Mouse (Mus musculus): ENCODE data around the gene Sec63.
A peak's percentile ranks its signal among the peaks of the same experiment; 100 is the strongest.

Sec63 gene

GRCm38 (mm10) chr10:42862102-42862740, 100.9 kb downstream of the Sec63 start:
- H3K9me3 ChIP-seq (ENCODE audit: low read length) = no peaks in the 10 kb centered on the region; the same call in 1 of the 2 replicates
- peaks cover 33% of the 10 kb centered on the region for H3K27me3 ChIP-seq (ENCODE audit: insufficient read depth, low read length)
- H3K4me1 ChIP-seq (replicated peaks; ENCODE audit: low read depth, low read length) = peaks cover 29% of the 10 kb centered on the region
- no peaks in the 10 kb centered on the region for H3K36me3 ChIP-seq (ENCODE audit: insufficient read depth, low read length)
- TF ChIP-seq NANOG (IDR thresholded peaks at IDR 0.05; ENCODE audit: borderline replicate concordance, low read length) (no peak), CTCF (conservative IDR thresholded peaks at IDR 0.05; ENCODE audit: low read length) (no peak), POU5F1 (IDR thresholded peaks at IDR 0.05; ENCODE audit: borderline replicate concordance, low read length) (no peak)
- H3K4me3 ChIP-seq (replicated peaks; ENCODE audit: low read length) = no peak overlapping the region

- TF ChIP-seq POU5F1 (IDR thresholded peaks at IDR 0.05; ENCODE audit: borderline replicate concordance, low read length) = no peak
- TF ChIP-seq NANOG (IDR thresholded peaks at IDR 0.05; ENCODE audit: borderline replicate concordance, low read length) = no peak
- TF ChIP-seq CTCF (conservative IDR thresholded peaks at IDR 0.05; ENCODE audit: low read length) = no peak
- H3K36me3 ChIP-seq (ENCODE audit: insufficient read depth, low read length) = no peaks in the 10 kb centered on the region
- H3K4me3 ChIP-seq (replicated peaks; ENCODE audit: low read length) = no peak overlapping the region
- H3K9me3 ChIP-seq (ENCODE audit: low read length) = no peaks in the 10 kb centered on the region
- H3K27me3 ChIP-seq (ENCODE audit: insufficient read depth, low read length) = peaks cover 33% of the 10 kb centered on the region
- peaks cover 32% of the 10 kb centered on the region for H3K4me1 ChIP-seq (replicated peaks; ENCODE audit: low read depth, low read length)
Measured at GRCm38 (mm10) chr10:42862806-42863205, 101.5 kb downstream of the Sec63 start.

GRCm38 (mm10) chr10:42863621-42864391, 102.5 kb downstream of the Sec63 start:
- Histone ChIP-seq H3K27me3 (ENCODE audit: insufficient read depth, low read length) (peaks cover 33% of the 10 kb centered on the region), H3K9me3 (ENCODE audit: low read length) (no peaks in the 10 kb centered on the region), H3K4me3 (replicated peaks; ENCODE audit: low read length) (peak overlapping the region; percentile 60), H3K4me1 (replicated peaks; ENCODE audit: low read depth, low read length) (peaks cover 32% of the 10 kb centered on the region), H3K36me3 (ENCODE audit: insufficient read depth, low read length) (no peaks in the 10 kb centered on the region)
- TF ChIP-seq POU5F1 (IDR thresholded peaks at IDR 0.05; ENCODE audit: borderline replicate concordance, low read length) = no peak

DNA sequence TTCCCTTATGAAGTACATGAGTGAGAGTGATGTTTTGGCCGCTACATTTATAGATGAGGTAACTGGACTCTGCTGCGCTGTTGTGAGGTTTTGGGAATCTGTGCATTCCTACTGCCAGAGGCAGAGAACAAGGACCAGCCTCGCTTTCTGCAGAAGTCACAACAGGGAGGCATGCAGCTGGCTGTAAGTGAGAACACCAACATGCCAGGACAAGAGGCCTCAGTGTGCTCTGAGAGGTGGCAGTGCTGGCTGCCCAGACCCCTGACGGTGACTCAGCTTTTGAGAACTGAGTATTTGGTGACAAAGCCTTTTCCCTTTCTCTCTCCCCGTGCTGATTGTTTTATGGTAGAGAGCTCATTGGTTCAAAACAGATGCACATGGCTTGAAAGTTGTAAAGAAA, 103.4 kb downstream of the Sec63 start:
- Histone ChIP-seq H3K4me3 (replicated peaks; ENCODE audit: low read length) (peak overlapping the region; percentile 60), H3K9me3 (ENCODE audit: low read length) (no peaks in the 10 kb centered on the region), H3K36me3 (ENCODE audit: insufficient read depth, low read length) (no peaks in the 10 kb centered on the region), H3K27me3 (ENCODE audit: insufficient read depth, low read length) (peaks cover 34% of the 10 kb centered on the region), H3K4me1 (replicated peaks; ENCODE audit: low read depth, low read length) (peaks cover 31% of the 10 kb centered on the region)
- TF ChIP-seq CTCF (conservative IDR thresholded peaks at IDR 0.05; ENCODE audit: low read length) (no peak), POU5F1 (IDR thresholded peaks at IDR 0.05; ENCODE audit: borderline replicate concordance, low read length) (no peak), NANOG (IDR thresholded peaks at IDR 0.05; ENCODE audit: borderline replicate concordance, low read length) (no peak)

DNA sequence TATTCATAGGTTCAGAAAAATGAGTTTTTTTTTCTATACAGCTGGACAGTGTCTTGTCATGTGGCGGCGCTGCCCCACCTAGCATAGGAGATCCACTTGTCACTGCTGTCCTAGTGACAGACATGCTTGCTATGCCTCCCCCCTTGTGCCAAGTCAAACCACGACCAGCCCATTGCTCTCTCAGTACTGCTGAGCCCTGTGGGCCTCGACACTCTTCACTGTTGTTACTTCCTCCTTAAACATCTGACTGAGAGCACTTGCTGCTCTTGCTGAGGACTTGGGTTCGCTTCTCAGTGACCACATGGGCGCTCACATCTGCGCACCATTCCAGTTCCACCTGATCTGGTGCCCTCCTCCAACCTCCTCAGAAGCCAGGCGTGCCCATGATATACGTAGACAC, 107.1 kb downstream of the Sec63 start:
- no peak overlapping the region for H3K4me3 ChIP-seq (replicated peaks; ENCODE audit: low read length)
- peaks cover 26% of the 10 kb centered on the region for H3K4me1 ChIP-seq (replicated peaks; ENCODE audit: low read depth, low read length)
- peaks cover 32% of the 10 kb centered on the region for H3K27me3 ChIP-seq (ENCODE audit: insufficient read depth, low read length)
- no peaks in the 10 kb centered on the region for H3K9me3 ChIP-seq (ENCODE audit: low read length)
- no peaks in the 10 kb centered on the region for H3K36me3 ChIP-seq (ENCODE audit: insufficient read depth, low read length)
- TF ChIP-seq CTCF (conservative IDR thresholded peaks at IDR 0.05; ENCODE audit: low read length) (no peak), POU5F1 (IDR thresholded peaks at IDR 0.05; ENCODE audit: borderline replicate concordance, low read length) (no peak), NANOG (IDR thresholded peaks at IDR 0.05; ENCODE audit: borderline replicate concordance, low read length) (no peak)

DNA sequence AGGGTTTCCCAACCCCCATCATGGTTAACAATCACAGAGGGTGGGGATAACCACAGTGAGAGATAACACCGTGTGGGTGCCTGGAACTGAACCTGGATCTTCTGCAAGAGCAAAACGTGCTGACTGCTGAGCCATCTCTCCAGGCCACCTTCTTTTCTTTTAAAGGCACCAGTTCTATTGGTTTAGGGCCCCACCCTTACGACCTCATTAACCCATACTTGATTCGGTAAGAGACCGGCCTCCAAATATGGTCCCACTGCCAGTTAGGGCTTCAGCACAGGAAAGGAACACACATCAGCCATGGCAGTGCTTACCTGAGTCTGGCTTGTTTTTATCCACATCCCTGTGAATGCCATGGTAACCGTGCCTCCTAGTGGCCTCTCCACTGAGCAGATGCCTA, 108.2 kb downstream of the Sec63 start:
- H3K9me3 ChIP-seq (ENCODE audit: low read length) = no peaks in the 10 kb centered on the region
- peaks cover 16% of the 10 kb centered on the region for H3K4me1 ChIP-seq (replicated peaks; ENCODE audit: low read depth, low read length)
- peaks cover 22% of the 10 kb centered on the region for H3K27me3 ChIP-seq (ENCODE audit: insufficient read depth, low read length)
- no peaks in the 10 kb centered on the region for H3K36me3 ChIP-seq (ENCODE audit: insufficient read depth, low read length)
- H3K4me3 ChIP-seq (replicated peaks; ENCODE audit: low read length) = no peak overlapping the region
- no peak for TF ChIP-seq NANOG (IDR thresholded peaks at IDR 0.05; ENCODE audit: borderline replicate concordance, low read length)
- no peak for TF ChIP-seq POU5F1 (IDR thresholded peaks at IDR 0.05; ENCODE audit: borderline replicate concordance, low read length)
- no peak for TF ChIP-seq CTCF (conservative IDR thresholded peaks at IDR 0.05; ENCODE audit: low read length)

DNA sequence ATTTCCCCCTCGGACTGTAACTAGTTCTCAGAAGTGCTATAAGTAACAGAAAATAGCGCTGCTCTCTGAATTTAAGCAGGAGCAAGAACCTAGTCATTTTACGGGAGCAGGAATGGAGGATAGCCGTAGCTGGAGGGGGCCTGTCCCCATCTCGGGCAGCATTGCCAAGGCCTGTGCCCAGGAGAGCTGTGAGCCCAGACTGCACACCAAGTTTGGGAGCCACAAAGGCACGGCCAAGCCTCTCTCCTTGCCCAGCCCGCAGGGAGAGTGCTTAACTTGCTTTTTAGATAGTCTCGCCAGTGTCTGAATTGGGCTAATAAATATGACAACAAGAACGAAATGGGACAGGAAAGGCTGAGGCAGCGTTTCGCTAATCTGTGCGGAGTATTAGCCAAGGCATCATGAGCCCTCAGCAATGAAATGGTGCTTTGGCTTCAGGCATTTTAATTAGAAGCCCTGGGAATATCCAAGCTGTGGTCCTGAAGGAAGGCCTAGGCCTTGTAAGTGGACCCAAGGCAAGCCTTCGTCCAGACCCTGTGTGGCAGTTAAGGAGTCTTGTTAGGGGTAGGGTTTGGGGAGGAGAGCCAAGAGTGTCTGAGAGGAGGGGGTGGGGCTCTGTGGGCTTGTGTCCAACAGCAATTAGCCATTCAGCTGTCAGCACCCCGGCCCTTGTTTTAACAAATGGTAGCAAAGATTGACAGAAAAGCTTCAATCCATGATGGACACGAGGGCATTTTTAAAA, 111.1 kb downstream of the Sec63 start:
- Histone ChIP-seq H3K4me3 (replicated peaks; ENCODE audit: low read length) (no peak overlapping the region), H3K27me3 (ENCODE audit: insufficient read depth, low read length) (peaks cover 17% of the 10 kb centered on the region), H3K4me1 (replicated peaks; ENCODE audit: low read depth, low read length) (peaks cover under 1% of the 10 kb centered on the region), H3K36me3 (ENCODE audit: insufficient read depth, low read length) (no peaks in the 10 kb centered on the region), H3K9me3 (ENCODE audit: low read length) (no peaks in the 10 kb centered on the region)
- TF ChIP-seq CTCF (conservative IDR thresholded peaks at IDR 0.05; ENCODE audit: low read length) = no peak
- no peak for TF ChIP-seq NANOG (IDR thresholded peaks at IDR 0.05; ENCODE audit: borderline replicate concordance, low read length)
- no peak for TF ChIP-seq POU5F1 (IDR thresholded peaks at IDR 0.05; ENCODE audit: borderline replicate concordance, low read length)

DNA sequence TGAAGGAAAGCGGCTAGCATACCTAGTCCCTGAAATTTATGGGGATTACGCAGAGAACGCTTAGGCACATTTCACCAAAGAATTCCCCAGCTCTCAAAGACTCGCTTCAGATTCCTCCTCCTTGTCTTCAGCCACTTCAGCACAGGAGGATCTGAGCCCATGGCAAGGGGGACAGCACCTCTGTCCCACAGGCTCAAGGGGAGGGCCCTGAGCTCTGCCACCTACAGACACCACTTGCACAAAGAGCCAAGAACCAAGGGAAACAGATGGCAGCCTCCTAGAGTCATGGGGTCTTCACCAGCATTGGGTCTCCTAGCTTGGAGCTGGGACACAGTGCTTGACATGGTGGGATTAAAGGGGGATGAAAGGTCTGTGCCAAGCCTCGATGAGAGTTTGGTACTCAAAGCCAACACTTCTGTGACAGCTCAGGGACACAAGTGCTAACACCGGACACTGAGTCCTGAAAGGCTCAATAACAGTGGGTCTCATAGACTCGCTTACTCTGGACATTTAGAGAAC, 111.8 kb downstream of the Sec63 start:
- TF ChIP-seq POU5F1 (IDR thresholded peaks at IDR 0.05; ENCODE audit: borderline replicate concordance, low read length) = no peak
- no peak for TF ChIP-seq NANOG (IDR thresholded peaks at IDR 0.05; ENCODE audit: borderline replicate concordance, low read length)
- TF ChIP-seq CTCF (conservative IDR thresholded peaks at IDR 0.05; ENCODE audit: low read length) = no peak
- H3K9me3 ChIP-seq (ENCODE audit: low read length) = no peaks in the 10 kb centered on the region
- no peaks in the 10 kb centered on the region for H3K36me3 ChIP-seq (ENCODE audit: insufficient read depth, low read length)

More for the DNA sequence above, 111.8 kb downstream of the Sec63 start:
- Histone ChIP-seq H3K4me3 (replicated peaks; ENCODE audit: low read length) (no peak overlapping the region), H3K4me1 (replicated peaks; ENCODE audit: low read depth, low read length) (no peaks in the 10 kb centered on the region; the same call in 1 of the 2 replicates), H3K27me3 (ENCODE audit: insufficient read depth, low read length) (peaks cover 17% of the 10 kb centered on the region)

All from E14TG2a.4 (cell line).